Mouse (Mus musculus) layer of hippocampus, adult 9-11 months (tissue): ENCODE measurements around the gene Bdkrb1.
A peak's percentile ranks its signal among the peaks of the same experiment; 100 is the strongest.

Experiments
- DNase-seq: peaks from one replicate; pipeline ENCODE4 v3.0.0; 2022

Gene Bdkrb1

DNA sequence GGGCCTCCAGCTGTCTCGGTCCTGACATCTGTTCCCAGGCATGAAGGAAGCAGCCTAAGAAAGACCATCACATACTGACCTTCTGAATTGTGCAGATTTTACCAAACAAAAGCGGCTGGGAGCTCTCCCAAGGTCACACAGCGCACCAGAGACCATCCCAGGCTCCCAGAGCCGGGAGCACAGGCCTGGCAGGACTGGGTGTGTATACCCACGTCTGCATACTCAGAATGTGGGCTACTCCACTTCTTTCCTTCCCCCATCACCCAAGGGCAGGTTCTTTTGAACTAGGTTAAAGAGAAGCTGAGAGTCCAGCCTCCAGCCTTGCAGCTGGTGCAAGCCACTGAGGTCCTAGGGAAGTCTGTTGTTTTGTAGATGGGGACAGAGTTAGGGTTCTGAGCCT is 3.8 kb upstream of the Bdkrb1 start:
- no peak for DNase-seq

DNA sequence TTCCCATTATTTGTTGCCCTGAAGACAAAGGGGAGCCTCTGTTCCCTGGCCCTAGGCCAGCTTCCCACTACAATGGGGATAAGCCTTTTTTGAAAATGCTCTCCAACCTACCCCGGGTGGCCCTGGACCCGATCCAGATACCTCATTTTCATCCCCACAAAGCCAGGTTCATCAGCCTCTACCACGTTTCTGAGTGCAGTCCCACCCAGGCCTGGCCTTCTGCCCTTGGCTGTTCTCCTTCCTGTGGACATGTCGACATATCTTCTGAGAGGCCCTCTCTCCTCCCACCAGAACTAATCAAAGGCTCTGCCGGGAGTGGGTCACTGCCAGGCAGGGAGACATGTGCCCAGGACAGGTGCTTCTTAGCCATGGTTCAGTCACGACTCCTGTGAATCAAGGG is 1.3 kb upstream of the Bdkrb1 start:
- DNase-seq = no peak

DNA sequence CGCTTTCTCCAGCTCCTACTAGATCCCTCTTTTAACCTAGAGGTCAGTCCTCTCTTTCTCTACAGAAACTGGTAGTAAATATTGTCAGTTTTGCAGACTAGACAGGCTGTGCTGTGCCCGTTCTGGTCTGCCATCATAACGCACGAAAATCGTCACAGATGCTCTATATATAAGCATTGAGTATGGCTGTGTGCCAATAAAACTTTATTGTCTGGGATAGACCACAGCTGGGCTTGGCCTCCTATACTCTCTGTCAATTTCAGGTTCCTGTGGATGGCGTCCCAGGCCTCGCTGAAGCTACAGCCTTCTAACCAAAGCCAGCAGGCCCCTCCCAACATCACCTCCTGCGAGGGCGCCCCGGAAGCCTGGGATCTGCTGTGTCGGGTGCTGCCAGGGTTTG is 1.0 kb downstream of the Bdkrb1 start:
- DNase-seq = no peak

DNA sequence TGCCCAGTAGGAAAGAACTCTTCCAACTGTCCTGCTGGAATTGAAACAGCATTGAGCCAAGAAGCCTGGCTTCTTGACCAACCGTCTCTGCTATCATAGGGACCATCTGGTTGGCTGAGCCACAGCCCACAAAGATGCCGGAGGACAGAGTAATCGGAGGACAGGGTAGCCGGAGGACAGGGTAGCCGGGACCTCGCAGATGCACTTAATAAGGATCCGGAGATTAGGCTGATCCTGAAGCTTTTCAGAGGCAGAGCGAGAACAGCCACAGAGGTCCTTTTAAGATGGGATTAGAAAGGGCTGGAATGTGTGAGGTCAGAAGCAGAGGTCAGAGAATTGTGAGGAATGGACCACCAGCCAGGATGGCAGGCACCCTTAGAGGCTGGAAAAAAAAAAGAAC is 2.3 kb downstream of the Bdkrb1 start:
- DNase-seq = no peak

DNA sequence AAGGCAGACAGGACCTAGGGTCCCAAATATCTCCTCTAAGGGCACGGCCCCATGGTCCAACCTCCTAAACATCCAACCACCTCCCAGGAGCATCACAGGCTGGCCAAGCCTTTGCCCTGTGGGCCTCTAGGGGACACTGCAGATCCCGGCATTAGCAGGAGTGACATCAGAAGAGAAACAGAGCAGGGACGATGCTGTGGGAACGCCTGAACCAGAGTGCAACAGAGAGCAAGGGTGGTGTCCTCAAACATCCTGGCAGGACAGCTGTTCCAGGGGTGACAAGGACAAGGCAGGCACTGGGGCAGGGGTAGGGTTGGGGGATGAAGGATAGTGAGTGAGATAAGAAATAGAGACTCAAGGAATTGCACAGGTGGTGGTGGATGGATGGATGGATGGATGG is 4.0 kb downstream of the Bdkrb1 start:
- no peak for DNase-seq

DNA sequence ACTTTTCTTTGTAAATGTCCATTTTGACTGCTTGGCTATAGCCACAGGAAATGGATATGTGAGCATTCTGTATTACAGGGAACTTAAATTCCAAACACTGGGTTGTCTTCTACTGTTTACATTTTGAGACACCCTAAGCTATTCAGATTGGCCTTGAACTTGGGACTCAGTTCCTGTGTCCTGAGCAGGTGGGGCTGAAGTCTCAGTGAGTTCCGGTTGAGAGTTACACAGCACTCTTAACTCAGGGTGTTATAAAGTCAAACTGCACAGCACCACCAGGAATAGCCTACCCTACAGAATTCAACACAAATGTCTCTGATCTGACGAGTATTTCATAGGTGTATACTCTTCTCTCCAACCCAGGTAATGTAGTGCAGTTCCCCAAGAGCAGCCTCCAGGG is 8.2 kb downstream of the Bdkrb1 start:
- DNase-seq = no peak

DNA sequence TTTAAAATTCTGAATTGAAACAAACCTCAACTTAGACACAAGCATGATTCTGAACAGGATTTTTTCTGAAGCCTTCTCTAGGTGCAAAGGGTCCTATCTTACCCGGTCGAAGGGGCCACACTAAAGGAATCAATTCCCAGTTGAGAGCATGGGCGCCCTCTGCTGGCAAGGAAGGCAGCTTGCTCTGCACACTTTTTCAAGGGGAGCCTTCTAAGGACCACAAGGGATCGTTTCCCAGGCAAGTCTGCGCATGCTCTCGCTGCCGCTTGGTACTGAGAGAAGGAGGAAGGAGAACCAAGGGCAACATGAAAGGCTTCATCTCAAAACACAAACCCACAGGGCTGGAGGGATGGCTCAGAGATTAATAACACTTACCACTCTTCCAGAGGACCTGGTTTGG is 8.9 kb downstream of the Bdkrb1 start:
- peak; percentile 41 for DNase-seq

DNA sequence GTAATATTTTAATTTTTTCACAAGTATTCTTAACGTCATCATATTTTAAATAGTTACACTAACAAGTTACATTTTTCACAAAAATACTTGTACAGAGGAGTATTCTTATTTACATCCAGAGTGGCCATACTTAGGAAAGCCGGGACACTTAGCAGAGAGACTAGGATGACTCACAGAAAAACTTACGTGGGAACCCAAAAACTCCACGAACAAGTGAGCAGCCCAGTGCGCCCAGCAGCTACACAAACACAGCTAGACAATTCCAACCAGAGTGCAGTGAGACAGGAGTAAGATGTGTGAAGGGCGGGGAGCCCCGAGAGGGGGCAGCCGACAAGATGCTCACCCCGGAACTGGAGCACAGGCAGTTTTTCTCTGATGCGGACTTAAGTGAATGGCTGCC is 10.7 kb downstream of the Bdkrb1 start:
- DNase-seq = no peak

DNA sequence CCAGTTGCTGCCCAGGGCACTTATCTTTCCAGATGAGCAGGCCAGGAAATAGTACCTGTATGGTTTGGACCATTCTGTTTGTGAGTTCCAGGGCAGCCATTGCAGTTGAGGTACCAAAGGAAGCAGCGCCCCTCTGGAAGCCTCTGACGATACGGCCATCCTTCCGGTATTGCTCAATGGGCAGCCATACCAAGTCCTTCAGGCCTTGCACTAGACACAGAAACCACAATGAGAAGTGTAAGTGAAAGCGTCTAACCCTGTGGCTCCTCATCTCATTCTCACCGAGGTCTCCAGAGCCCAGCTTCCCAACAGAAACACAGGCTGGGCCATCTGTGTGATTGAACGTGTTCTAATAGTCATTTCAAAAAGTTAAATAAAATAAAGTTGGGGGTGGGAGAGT is 19.2 kb downstream of the Bdkrb1 start:
- DNase-seq = no peak

DNA sequence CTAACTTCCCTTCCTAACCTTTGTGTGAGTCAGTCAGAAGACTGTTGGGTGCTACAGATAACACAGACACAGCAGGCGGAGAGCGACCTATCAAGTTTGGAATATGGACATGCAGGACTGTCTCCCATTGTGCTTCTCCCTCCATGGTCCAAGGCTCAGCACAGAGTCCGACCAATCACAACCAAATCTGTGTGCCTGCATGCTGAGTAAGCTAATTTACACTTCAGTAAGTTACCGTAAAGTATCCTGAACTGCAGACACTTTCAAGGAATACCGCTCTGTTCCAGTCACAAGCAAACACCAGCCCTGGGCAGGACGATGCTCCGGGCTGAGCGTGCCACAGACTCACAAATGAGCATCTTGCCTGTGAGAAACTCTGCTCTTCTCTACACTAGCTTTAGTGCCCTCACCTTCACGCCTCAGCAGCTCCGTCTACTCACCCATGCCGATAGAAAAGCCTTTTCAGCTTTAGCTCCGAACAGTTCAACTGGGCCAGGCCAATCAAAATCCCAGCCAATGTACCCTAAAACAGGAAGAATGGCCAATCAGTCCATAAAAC is 20.2 kb downstream of the Bdkrb1 start:
- no peak for DNase-seq

DNA sequence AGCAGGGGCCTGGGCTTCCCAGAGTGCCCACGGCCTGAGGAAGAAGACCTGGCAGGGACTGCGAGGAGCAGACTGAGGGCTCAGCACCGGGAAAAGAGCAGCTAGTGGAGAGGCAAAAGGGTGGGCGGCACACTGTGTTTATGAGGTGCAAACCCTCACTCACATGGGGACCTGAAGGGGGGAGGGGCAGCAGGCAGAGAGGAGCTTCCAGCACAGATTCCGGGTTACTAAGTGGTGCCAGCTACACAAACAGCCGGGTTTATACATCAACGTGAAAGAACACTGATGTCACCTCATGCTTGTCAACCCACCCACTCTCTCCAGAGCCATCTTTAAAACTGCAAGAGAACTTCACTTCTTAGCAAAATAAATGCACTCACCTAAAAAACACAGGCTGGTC is 22.9 kb downstream of the Bdkrb1 start:
- peak; percentile 36 for DNase-seq

DNA sequence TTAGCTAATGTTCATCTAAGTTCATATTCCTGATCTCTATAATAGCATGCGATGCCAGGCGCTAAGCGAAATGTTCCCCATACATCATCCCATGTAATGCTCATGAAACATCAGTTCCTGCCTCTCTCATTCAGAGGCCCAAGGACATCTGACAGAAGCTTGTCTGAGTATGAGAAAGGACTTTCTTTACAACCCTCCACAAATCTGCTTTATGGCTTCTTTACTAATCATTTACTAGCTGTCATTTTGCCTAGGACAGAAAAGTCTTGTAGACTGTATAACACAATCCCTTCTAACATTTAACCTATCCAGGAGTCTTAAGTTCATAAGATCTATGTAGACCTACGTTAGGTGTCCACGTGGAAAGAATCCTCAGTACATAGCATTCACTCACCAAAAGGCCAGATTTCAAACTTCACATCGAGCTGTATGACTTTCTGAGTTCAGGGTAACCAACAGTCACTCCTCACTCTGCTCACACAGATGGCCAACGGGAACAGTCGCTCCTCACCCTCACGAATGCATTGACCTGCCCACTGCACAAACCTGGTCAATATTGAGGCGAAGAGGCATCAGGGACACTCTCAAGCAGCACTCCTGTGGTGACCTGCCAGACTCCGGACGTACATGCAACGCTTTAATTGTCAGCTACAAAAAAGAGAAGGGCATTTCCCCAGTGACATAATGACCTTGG is 31.6 kb downstream of the Bdkrb1 start:
- DNase-seq = no peak

DNA sequence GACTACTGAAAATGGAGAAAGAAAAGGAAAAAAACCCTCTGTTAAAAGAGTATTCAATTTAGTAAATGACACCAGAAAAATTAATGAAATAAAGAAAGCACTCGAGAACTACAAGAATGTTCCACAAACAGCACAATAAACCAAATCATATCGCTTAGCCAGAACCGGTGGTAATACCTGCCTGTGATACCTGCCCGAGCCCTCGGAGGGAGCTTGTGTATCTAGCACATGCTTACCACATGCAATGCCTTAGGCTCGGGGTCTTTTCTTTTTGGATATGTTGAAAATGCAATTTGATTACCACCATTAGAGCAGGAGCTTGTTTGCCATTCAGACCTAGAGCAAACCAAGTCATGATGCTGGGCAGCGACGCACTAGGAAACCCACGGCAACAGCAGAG is 33.7 kb downstream of the Bdkrb1 start:
- DNase-seq = no peak

DNA sequence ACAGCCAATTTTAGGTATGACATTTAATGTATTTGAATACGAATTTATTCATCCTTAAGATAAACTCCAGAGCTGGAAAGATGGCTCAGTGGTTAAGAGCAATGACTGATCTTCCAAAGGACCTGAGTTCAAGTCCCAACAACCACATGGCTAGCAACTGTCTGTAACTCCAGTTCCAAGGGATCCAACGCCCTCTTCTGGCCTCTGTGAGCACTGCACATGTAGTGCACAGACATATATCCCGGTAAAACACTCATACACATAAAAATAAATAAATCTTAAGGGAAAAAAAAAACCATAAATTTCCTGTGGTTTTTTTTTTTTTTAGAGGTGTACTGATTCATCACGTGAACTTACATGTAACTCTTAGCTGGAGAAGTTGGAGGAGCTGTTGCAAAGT is 34.7 kb downstream of the Bdkrb1 start:
- DNase-seq = no peak

DNA sequence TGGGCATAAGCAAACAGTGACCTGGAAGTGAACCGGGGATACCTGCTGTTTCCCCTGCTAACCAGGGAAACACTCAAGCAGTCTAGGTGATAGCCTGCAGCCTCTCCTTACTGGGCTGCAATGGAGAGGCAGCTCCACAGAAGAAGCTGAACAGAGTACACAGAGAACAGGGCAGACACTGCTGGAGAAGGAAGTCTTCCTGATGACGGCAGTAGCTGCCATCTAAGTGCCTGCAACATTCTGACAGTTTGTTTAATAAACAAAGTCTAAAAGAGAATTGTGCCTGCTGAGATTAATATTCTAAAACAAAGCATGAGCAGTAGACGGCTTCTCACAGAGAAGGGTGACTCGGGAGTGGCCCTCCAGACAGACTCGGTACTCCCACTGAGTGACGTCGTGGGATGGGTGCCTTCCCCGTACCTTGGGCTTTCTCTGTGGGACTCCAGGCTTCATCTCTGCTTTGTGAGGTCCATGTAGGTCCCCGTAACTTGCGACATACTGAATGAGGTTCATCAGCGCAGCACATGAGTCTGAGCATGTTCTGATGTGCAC is 40.0 kb downstream of the Bdkrb1 start:
- no peak for DNase-seq
